Mouse (Mus musculus) lung, postnatal 14 days (tissue): ENCODE data around the gene Arl3.

ENCODE experiments used
- DNase-seq: peaks from one replicate; pipeline ENCODE4 v3.0.0; 2021

Gene Arl3

DNA sequence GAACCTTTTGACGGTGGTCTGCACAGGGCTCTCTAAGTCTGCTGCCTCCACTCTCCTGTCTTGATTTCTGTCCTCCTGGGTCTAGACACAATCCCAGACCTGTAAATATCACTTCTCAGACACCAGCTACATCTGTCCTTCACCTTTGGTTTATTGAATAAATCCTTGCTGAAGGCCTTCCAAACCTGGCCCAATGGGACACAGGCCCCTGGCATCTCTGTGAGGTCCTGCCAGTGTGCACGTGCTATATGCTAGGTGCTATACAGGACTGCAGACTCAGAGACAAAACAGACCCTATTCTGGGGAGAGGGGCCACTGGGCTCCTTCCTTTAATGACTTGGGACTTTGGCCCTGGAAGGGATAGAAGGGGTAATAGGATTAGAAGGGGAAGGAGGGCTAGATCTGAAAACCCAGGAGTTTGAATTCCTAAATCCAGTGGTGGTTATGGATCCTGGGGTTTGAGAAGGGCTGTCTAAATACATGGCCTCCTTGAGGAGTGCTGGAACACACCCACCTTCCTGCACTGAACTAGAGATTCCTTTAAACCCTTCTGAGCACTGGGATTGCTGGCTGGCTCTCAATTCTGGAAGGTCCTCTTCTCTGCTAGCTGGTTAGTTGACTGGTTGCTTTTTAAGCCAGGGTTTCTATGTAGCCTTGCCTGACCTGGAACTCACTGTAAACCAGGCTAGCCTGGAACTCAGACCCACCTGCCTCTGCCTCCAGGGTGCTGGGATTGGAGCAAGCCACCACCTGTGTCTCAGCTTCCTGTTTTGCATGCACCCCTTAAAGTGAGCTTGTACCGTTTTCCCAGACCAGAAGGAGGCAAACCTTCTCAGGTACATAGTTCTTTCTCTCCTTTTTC is 56.1 kb downstream of the Arl3 start:
- no peak for DNase-seq

DNA sequence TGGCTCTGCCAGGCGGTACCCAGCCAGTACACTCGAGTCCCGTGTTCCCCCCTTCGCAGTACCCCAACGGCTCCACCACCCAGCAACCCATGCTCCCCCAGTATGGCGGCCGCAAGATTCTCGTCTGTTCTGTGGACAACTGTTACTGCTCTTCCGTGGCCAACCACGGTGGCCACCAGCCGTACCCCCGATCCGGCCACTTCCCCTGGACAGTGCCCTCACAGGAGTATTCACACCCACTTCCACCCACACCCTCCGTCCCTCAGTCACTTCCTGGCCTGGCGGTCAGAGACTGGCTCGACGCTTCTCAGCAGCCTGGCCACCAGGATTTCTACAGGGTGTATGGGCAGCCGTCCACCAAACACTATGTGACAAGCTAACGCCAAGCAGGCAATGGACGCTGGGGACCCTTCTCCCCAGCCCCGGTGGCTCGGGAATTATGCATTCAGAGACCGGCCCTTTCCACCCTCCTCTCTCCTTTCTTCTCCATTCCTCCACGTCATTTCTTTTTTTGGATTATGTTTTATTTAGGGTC is 57.6 kb downstream of the Arl3 start:
- DNase-seq, result no peak

DNA sequence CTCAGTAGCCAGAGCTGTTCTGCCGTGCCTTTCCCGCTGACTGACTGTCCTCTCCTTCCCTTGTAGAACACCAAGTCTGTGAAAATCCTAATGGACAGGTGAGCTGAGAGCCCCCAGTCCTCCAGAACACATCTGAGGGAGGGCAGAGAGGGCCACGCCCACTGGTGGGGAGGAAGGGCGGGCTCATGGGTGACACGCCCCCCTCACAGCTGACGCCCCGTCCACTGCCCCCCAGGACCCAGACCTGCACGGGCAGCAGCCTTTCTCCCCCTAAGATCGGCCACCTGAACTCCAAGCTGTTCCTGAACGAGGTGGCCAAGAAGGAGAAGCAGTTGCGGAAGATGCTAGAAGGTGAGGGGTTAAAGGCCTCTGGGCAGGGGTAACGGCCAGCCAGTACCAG is 58.6 kb downstream of the Arl3 start:
- DNase-seq, result no peak

DNA sequence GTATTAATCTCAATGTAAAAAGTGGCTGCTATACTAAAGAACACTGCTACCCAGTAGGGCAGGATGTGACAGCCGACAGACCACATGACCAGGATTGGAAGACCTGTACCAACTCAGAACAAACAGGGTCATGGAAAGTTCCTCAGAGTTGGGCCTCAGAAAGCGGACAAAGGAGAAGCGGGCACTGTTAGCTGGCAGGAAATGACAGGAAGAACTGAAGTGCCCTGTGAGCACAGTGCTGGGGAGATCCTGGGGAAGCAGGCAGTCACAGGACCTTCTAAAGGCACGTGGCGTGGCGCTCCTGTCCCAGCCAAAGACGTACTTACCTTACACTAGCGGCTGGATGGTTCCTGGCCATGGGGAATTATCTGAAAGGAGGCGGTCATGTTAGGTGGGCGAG is 61.7 kb downstream of the Arl3 start:
- DNase-seq, result peak; percentile 52

DNA sequence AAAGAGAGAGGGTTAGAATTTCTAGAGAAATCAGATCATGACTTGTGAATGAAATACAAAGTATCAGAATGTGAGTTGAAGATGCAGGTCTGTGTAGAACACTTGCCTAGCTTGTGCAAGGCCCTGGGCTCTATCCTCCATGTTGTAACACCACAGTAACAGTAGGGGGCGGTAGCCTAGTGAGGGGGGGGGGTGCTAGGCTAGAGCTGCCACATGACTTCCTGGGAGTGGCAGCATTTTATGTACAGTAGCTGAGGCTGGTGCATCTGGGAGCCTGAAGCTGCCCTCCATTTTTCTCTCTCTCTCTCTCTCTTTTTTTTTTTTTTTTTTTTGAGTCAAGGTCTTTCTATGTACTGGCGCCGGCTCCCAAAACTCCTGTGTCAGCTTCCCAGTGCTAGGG is 62.2 kb downstream of the Arl3 start:
- DNase-seq, result no peak

DNA sequence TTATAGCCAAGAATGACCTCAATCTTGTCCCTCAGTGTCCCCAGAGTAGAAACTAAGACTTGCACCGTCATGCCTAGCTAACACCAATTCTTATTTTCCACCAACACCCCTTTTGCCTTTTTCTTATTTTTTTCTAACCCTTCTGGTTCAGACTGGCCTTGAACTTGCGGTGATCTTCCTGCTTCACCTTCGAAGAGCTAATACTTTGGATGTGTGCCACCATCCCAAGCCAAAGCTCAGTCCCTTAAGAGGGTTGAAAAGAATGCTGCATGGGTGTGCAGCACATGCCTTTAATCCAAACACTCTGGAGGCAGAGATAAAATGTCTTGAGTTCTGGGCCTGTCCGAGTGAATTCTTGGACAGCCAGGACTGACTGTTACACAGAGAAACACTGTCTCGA is 62.6 kb downstream of the Arl3 start:
- DNase-seq, result no peak

DNA sequence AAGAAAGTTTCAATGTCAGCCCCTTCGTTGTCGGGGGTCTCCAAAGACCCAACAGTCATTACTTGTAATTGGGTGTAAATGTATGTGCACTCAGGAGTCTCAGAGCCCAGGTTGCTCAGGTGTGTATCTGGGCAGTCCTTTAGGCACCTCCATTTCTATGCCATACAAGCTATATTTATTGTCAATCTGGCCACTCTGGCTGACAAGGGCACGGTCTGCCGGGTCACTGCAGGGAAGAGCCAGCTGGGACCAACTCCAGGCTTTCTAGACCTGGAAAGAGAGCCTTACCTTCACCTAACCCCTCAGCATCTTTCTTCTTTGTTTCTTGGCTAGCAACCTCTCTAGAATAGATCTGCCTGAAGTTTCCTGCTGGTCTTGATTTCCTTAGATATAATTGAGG is 63.3 kb downstream of the Arl3 start:
- no peak for DNase-seq

DNA sequence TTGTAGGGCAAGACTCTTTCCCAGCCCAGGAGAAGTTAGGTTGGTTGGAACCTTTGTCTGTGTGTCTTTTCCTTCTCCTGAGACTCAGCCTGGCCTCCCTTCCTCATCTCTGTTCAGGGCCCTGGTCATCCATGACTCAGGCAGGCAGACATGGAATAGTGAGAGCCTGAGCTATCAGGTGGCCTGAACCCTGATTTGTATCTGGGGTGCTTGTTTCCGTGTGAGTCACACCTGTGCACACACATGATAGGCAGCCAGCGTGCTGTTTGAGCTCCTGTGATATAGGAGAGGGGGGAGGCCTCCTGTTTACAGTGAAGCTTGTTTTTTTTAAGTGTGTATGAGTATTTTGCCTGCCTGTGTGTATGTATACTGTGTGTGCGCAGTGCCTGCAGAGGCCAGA is 63.8 kb downstream of the Arl3 start:
- no peak for DNase-seq

DNA sequence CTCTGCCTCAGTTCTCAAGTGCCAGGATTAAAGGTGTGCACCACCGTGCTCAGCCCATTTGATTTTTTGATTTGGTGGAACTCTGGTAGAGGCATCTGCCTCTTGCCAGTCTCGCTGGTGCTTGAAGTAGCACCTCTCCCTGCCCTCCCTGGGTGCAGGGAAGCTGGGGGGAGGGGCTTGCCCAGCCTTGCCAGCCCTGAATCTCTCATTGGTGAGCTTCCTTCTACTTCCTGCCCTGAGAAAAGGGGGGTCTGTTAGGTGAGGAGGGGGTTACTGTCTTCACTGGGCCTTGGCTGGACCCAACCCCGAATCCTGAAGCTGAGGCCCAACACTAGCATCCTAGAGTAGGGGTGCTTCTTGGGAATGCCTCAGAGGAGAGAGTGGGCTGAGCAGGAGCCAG is 64.3 kb downstream of the Arl3 start:
- DNase-seq, result no peak

DNA sequence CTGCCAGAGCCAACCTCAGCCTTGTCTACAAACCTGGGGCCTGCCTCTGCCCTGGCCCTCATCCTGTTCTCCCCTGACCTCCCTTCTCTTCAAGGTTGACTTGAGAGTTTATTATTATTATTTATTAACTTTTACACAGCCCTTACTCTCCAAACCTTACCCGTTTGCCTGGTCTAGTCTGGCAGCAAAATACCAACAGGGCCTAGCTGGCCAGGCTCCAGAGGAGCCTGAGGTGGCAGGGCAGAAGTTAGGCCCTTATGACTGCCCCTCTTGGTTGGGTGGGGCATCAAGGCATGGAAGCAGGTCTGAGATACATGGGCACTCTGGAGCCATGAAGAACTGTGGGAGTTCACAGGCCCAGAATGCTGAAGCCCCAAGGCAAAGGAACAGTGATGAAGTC is 65.2 kb downstream of the Arl3 start:
- DNase-seq, result no peak

DNA sequence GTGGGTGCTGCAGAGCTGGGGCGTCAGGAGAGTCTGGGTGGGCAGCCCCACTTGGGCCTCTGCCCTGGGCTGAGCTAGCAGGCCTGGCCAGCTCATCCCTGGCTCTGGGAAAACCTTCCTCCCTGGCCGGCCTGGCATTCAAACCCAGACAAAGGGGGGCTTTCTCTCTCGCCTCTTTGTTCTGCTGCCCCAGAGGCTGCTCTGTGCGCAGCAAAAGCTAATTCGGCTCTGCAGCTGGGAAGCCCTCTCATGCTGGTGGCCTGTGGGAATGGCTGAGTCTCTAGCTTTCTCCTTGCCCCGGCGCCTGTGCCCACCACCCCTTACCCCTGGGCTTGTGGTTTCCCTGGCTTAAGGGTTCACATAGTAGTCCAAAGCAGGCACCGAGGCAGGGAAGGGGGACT is 65.8 kb downstream of the Arl3 start:
- no peak for DNase-seq

DNA sequence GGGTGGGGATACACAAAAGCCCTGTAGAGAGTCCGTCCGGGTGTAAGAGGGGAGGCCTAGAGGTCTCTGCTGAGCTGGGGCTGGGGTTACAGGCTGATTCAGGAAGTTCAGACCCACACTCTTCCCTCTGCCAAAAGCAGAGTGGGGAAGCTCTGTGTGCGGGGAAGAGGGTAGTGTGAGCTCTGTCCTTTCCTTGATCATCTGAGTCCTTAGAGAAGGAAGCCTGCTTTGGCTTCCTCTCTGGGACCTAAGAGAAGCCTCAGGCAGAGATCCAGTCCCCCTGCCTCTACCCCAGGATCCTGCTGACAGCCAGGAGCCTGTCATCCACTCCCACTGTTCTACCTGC is 66.7 kb downstream of the Arl3 start:
- no peak for DNase-seq

DNA sequence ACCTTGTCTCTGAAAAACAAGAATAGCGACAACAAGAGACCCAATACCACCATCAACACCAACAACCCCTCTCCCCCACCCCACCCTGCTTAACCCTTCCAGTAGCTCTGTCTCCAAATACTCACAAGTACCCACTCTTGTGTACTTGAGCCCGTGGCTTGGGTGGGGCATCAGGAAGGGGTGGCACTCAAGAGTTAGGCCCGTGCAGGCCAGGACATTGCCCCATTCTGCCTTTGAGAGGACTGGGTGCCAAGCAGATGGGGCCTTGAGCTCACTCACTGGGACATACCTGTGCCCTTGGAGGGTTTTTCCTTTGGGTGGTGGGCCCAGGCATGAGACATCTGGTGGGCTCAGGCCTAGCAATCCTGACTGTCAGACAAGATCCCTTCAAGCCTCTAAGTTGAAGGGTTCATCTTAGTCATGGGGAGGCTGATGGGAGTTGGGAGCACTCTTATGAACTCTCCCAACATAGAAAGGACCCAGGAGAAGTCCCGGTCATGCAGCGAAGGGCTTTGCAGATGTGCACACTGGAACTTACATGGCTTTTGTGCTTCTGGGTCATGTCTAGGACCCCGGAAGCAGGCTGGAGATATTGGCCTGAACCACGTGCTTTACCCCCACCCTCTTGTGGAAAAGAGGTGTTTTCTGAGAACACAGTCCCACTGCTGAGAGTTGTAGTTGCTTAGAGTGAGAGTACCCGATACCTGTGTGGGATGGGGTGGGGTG is 67.2 kb downstream of the Arl3 start:
- peak; percentile 44 for DNase-seq

DNA sequence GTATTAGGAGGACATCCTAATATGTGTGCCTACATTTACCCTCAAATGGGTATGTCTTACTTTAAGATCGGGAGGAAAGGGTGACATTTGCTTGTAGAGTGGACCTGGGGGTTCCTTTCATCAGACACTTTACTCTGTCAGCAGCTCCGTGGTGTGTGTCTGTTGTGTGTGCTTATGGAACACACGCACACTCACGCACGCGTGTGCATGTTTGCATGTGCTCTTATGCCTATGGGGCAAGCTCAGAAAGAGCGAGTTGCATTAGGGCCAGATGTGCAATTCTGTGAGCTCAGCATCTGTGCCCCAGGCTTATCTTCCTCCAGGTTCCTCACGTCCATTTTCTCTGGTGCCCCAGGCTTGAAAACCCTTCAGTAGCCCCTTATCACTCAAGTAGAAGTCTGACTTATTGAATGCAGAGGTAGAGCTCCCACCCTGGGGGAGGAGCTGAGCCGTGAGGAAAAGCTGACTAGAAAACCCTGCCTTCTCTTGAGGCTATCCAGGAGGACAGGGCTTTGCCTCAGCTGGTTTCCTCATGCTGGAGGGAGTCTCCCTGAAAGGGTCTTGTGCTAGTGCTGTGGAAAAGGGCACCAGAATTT is 68.1 kb downstream of the Arl3 start:
- peak; percentile 40 for DNase-seq

DNA sequence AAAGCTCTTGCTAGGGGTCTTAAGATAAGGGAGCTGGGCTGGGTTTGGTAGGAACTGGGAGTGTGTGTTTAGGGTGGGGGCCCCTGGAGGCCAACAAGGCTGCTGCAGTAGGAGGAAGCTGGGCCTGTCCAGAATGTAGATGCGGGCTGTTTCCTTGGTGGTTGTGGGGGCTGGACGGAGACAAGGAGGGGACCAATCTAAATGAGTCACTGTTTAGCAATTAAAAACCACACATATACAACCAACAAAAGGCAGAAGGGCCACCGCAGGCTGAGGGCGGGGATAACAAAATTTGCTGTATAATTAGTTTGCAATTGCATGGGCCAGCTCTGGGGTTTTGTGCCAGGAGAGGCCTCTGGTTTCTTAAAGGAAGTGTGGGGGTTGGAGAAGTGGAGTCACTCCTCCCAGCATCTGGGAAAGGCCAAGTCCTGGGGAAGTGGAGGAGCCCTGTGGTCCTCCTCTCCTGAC is 68.9 kb downstream of the Arl3 start:
- peak; percentile 60 for DNase-seq

DNA sequence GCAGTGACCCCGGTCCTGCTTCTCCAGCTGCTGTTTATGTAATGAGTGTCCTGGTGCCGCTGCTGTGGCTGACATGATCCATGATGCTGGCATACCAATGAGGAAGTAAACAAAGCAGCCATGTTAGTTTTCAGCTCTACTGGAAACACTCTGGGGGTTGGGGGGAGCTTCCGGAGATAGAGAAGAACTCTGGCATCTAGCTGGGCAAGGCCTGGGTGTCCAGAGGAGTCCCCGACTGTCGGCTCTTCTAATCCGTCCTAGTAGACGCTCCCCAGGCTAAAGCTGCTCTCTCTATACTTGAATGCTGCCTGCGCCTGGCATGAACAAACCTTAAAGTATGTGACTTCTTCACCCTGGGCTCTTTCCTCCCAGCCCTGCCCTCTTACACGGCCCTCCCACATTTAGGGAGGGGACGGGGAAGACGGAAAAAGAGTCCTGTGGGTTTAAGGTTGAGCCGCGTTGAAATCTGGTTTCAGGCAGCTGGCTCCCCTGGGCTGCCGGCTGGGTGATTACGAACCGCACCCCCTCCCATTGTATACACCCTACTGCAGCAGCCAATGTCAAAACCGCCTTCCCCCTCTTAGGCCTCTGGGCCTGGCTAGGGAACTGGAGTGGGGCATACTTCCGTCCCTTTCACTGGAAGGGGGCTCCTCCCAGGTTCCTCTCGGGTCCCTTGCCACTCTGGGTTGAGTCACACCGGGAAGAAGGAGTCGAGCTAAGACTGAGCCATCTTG is 69.5 kb downstream of the Arl3 start:
- peak; percentile 82 for DNase-seq

DNA sequence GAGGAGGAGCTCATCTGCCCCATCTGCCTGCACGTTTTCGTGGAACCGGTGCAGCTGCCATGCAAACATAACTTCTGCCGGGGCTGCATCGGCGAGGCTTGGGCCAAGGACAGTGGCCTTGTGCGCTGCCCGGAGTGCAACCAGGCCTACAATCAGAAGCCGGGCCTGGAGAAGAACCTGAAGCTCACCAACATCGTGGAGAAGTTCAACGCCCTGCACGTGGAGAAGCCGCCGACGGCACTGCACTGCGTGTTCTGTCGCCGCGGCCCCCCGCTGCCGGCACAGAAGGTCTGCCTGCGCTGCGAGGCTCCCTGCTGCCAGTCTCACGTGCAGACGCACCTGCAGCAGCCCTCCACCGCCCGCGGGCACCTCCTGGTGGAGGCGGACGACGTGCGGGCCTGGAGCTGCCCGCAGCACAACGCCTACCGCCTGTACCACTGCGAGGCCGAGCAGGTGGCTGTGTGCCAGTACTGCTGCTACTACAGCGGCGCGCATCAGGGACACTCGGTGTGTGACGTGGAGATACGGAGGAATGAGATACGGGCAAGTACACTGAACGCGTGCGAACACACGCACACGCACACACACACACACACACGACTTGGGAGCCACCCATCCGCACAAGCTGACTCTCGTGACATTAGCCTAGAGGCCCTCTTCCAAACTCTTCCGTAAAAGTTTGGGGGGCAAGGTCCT is 70.4 kb downstream of the Arl3 start:
- DNase-seq, result peak; percentile 81

DNA sequence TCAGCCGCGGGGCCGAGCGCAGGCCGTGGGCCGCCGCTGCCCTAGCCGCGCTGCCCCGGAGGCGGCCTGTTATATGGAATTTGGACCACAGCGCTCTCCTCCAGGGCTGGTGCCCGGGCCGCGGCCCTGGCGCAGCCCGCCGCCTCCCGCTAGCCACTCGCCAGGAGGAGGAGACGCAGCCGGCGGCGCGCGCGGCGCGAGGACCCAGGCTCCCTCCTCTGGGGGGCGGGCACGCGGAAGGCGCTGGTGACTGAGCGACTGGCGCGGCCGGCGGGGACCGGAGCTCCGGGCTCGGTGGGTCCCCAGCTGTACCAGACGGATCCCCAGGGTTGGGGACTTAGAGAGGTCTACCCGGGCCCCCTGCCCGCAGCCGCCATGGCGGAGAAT is 70.9 kb downstream of the Arl3 start:
- DNase-seq, result peak; percentile 76

DNA sequence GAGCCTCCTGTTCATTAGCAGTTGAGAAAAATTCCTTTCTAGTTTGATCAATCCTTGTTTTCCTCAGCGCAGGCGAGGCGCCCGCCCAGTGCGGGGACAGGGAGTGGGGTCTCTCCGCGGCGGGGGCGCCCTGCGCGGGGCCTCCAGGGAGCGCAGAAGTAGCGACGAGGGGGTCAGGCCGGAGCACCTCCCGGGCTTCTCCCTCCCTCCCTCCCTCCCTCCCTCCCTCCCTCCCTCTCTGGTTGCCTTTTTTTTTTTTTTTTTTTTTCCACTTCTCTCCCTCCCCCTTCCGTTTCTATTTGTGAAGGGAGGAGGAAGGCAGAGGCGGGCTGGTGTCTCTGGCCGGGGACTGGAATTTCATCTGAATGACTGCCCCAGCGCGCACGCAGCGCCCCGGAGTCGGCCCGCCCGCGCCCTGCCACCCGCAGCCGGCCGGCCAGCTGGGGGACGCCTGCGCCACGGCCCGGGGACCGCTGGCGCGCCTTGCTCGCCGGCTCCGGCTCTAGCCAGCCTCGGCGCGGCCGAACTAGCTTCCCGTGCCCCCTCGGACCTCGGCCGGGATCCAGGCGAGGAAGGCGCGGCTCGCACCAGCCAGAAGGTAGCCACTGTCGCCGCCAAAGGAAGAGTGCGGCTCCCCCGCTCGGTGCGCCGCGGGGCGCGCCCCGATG is 71.5 kb downstream of the Arl3 start, which contains the start of gene Trim8:
Gene Trim8, plus strand, starts transcription at position 302 of the 668 bp plus-strand sequence.
- peak; percentile 83 for DNase-seq

DNA sequence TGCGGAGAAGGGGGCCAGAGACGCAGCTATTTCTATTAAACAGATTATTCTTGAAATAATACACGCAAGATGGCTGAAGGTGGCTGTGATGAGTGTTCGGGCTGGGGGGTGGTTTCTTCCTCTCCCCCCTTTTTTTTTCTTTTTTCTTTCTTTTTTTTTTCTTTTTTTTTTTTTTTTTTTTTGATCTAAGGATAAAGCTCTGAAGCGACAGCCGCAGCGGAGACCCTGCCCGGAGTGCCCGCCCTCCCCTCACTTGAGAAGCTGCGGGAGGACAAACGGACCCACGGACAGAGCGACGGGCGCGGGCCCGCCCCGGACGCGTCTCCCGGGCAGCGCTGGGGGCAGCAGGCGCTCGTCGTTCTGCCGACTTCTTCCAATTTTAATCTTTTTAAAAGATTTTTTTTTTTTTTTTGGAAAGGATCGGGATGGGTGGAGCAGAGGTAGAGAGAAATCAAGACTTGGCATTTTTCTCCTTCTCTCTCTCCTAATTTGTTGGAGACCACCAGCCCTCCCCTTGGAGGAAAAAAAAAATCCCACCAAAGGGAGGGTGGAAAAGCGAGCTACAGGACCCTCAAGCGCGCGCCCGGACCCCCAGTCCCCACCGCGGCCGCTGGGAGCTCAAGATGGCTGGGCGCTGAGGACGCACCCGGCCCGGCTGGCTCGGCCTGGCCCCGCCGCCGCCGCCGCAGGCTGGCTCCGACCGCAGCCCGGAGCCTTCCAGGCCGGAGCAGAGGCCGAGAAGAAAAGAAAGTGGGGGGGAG is 72.2 kb downstream of the Arl3 start:
- DNase-seq, result peak; percentile 54
